Mouse (Mus musculus): Measurements from ENCODE around the gene Itch. TPM values are rescaled to one million over a fixed set of nuclear protein-coding genes. Genes with fewer than 3 reads are reported as not detected.
"Not testable (repeated sequence)": the region's sequence is repeated elsewhere in the genome, so short reads cannot be mapped to it uniquely, and the experiment has no call there.

Gene Itch
- total RNA-seq, 4 experiments from 2014 or later, result 14.1 to 20.7 (median 18.0) TPM

- no peak for DNase-seq (ENCODE audit: low spot score in 2 of 2)
Observed at GRCm38 (mm10) chr2:155142025-155142555, 8.8 kb downstream of the Itch start.

GRCm38 (mm10) chr2:155149296-155149695 is 16.0 kb downstream of the Itch start:
- not testable (repeated sequence) for DNase-seq (ENCODE audit: low spot score in 2 of 2)

- DNase-seq (ENCODE audit: low spot score in 2 of 2), result peak in 1 of 2 experiments; percentile 10
Observed at GRCm38 (mm10) chr2:155207419-155207818, 74.1 kb downstream of the Itch start.

GRCm38 (mm10) chr2:155223145-155223544 is 89.8 kb downstream of the Itch start:
- DNase-seq (ENCODE audit: low spot score in 2 of 2), result no peak

- DNase-seq (ENCODE audit: low spot score in 2 of 2), result no peak
Observed at GRCm38 (mm10) chr2:155224721-155225120, 91.4 kb downstream of the Itch start.

GRCm38 (mm10) chr2:155235746-155236361 is 102.5 kb downstream of the Itch start:
- no peak for DNase-seq (ENCODE audit: low spot score in 2 of 2)

- DNase-seq (ENCODE audit: low spot score in 2 of 2), result peak; percentile 97 to 98
Observed at GRCm38 (mm10) chr2:155236362-155236992, 103.2 kb downstream of the Itch start, which contains the start of gene Dynlrb1. Gene Dynlrb1 (plus strand): TSS chr2:155236533.

- no peak for DNase-seq (ENCODE audit: low spot score in 2 of 2)
Observed at GRCm38 (mm10) chr2:155237276-155237675, 104.0 kb downstream of the Itch start.

GRCm38 (mm10) chr2:155240915-155241314 is 107.6 kb downstream of the Itch start:
- peak in 1 of 2 experiments; percentile 8 for DNase-seq (ENCODE audit: low spot score in 2 of 2)

GRCm38 (mm10) chr2:155242296-155242855 is 109.1 kb downstream of the Itch start:
- DNase-seq (ENCODE audit: low spot score in 2 of 2), result peak; percentile 29 to 37

- no peak for DNase-seq (ENCODE audit: low spot score in 2 of 2)
Observed at GRCm38 (mm10) chr2:155246231-155246630, 112.9 kb downstream of the Itch start.

- no peak for DNase-seq (ENCODE audit: low spot score in 2 of 2)
Observed at GRCm38 (mm10) chr2:155248206-155248605, 114.9 kb downstream of the Itch start.

- DNase-seq (ENCODE audit: low spot score in 2 of 2), result no peak
Observed at GRCm38 (mm10) chr2:155248718-155249117, 115.4 kb downstream of the Itch start.

GRCm38 (mm10) chr2:155249588-155249987 is 116.3 kb downstream of the Itch start:
- DNase-seq (ENCODE audit: low spot score in 2 of 2), result no peak

GRCm38 (mm10) chr2:155265526-155265925 is 132.2 kb downstream of the Itch start:
- no peak for DNase-seq (ENCODE audit: low spot score in 2 of 2)

- DNase-seq (ENCODE audit: low spot score in 2 of 2), result no peak
Observed at GRCm38 (mm10) chr2:155266896-155267295, 133.6 kb downstream of the Itch start.

GRCm38 (mm10) chr2:155271957-155272356 is 138.6 kb downstream of the Itch start:
- no peak for DNase-seq (ENCODE audit: low spot score in 2 of 2)

GRCm38 (mm10) chr2:155272396-155273170 is 139.3 kb downstream of the Itch start:
- DNase-seq (ENCODE audit: low spot score in 2 of 2), result no peak

- DNase-seq (ENCODE audit: low spot score in 2 of 2), result no peak
Observed at GRCm38 (mm10) chr2:155273603-155274002, 140.3 kb downstream of the Itch start.

- DNase-seq (ENCODE audit: low spot score in 2 of 2), result peak; percentile 89 to 91
Observed at GRCm38 (mm10) chr2:155276195-155276594, 142.9 kb downstream of the Itch start, which contains the start of gene Map1lc3a. Gene Map1lc3a (plus strand): TSS chr2:155276297.
